Mouse (Mus musculus): ENCODE data around the gene Pigb.

The Pigb gene

DNA sequence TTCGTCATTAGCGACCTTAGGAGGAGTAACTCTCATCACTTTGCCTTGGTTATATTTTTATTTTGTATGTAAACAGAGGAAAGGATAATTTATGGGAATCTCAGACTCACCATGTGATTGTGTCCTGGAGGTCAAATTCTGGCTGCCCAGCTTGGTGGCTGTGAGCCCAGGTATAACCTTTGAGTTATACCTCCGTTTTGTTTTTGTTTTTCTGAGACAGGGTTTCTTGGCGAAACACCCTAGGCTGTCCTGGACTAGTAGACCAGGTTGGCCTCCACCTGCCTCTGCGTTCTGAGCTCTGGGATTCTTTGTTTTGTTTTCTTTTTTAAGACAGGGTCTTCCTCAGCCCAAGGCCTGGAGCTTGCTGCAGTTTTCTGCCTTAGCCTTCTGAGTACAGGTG is 51.5 kb downstream of the Pigb start:
- DNase-seq = no peak

DNA sequence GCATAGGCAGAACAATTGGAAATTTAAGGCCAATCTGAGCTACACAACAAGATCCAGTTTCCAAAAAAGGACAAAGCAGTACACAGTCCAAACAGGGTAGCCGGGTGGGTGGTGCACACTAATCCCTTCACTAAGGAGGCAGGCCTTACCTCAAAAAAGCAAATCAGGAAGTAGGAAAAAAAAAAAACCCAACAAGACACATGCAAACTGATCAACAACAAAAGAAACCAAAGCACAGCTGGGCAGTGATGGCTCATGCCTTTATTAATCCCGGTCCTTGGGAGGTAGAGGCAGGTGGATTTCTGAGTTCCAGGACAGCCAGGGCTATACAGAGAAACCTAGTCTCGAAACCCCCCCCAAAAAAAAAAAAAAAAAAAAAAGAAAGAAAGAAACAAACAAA is 52.5 kb downstream of the Pigb start:
- no peak for DNase-seq

DNA sequence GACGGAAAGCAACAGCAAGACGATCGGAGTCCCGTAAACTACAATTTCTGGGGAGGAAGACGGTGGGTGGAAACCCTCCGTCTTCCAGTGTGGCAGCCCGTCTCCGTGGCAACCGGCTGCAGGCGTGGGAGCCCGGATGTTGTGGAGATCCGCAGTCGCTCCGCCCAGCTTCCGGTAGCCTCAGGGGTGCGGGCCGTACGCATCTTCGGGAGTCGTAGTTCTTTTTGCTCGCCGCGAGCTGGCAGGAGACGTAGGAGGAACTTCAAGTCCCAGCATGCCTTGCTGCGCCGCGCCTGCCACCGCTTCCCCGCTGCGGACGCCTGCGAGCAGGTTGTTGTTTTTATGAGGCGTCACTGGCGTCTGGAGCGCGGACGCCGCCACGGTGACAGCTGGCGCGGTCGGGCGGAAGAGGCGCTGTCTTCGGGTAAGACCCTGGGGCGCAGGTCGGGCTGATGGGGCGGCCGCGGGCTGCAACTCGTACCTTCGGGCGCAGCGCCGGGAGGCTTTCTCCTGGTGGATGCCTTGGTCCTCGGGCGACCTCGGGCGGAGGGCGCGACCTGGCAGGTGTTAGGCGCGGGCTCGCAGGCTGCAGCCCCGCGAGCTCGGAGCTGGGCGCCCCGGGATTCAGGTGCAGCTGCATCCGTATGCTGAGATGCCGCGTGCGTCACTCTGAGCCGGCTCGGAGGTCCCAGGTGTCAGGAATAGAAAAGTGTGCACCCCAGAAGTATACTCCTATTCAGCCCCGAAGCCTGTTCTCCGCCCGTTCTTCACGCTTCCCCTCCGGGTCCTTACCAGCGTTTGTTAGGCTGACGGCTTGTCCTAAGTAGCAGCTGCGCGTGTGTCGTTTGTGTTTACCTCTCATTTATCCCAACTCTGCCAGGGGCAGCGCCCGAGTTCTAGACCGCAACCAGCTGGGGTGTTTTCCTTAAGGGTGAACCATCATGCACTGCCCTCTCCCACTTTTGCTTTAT is 54.6 kb downstream of the Pigb start, which contains the start of the genes Ccpg1os and Ccpg1:
TSS of gene Ccpg1os (minus strand) at position 133 of the 971 bp plus-strand sequence.
TSS of gene Ccpg1 (plus strand) at position 180 of the 971 bp plus-strand sequence.
- peak; percentile 98 for DNase-seq

DNA sequence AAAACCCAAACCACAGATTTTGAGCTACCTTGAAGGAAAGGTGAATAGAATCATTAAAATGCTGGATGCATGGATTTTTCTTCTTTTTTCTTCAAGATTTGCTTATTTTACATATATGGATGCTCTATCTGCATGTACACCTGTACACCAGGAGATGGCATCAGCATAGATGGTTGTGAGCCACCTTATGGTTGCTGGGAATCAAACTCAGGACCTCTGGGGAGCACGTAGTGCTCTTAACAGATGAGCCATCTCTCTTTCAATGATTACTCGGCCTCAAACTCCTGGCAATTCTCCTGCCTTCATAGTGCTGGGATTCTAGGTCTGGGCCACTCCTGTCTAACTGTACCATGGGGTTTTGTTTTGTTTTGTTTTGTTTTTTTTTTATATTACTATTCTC is 57.1 kb downstream of the Pigb start:
- no peak for DNase-seq

DNA sequence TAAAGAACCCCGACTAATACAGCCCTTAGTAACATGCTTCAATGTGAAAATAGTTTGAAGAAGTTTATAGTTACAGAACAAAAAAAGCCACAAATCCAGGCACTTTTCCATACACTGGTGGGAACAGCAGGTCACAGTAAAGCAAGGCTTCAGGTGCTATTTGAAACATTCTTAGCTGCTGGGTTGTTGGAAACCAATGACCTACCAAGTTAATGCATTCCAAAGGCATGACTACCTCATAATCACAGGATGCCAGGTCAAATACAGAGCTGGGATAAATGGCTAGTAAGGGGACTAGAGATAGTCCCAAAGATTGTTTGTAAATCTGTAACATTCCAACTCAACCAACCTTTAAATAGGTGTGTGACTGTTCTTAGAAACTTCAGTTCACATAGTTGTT is 64.9 kb downstream of the Pigb start:
- no peak for DNase-seq

DNA sequence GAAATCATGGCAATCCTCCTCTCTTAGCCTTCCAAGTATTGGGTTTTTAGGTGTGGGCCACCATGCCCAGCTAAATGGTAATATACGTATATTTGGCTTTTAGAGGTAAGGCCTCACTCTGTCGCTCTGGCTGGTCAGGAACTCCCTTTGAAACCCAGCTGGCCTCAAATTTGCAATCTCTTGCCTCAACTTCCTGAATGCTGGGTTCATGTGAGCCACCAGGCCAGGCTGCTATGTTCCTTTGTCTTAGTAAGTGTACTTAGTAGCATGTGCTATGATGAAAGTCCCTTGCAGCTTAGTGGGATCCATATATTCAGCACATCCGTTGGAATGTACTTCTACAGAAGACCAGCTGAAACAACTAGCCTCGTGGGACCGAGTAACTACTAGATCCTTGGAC is 65.4 kb downstream of the Pigb start:
- no peak for DNase-seq

DNA sequence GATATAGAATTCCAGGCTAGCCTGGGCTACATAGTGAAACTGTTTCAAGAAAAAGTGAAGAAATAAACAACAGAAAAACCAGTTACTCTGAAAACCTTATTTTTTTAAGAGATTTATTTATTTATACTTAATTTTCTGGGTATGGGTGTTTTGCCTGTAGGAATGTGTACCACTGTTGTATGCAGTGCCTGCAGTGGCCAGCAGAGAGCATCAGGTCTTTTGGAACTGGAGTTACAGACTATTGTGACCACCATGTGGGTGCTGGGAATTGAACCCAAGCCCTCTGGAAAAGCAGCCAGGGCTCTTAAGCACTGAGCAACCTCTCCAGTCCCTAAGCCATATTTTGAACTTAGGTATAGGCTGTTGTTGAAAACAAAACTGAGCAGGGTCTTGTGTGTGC is 67.2 kb downstream of the Pigb start:
- no peak for DNase-seq

DNA sequence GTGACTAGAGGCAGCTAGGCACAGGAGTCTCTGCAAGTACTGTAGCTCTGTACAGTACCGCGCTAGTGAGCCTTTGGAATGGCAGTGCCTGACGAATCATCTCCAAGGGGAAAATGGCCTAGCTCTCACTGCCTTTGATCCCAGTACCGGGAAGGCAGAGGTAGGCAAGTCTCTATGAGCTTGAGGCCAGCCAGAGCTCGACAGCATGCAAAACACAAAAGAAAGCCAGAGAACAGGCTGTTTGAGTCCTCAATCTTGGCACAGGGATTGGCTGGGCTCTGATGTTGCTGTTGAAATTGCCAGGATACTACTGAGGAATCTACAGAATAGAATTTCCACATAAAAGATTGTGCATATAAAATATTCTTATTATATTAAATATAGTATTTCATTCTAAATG is 67.7 kb downstream of the Pigb start:
- no peak for DNase-seq

DNA sequence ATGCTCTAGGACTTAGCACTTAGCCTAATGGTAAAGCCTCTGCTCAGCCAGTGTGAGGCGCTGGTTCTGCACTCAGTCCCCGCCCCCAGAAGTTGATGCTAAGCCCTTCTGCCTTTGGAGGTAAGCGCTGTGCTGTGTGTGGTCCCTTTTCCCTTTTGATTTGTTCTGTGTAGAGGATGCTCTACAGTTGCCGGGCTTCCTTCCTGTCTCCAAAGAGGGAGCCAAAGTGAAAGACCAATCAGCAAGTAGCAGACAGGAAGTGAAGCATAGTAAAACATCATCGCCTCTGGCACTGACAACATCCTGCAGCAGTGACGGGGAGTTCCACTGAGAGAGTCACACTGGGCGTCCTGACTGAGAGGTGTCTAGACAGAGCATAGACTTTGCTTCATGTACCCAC is 70.3 kb downstream of the Pigb start:
- DNase-seq = no peak

DNA sequence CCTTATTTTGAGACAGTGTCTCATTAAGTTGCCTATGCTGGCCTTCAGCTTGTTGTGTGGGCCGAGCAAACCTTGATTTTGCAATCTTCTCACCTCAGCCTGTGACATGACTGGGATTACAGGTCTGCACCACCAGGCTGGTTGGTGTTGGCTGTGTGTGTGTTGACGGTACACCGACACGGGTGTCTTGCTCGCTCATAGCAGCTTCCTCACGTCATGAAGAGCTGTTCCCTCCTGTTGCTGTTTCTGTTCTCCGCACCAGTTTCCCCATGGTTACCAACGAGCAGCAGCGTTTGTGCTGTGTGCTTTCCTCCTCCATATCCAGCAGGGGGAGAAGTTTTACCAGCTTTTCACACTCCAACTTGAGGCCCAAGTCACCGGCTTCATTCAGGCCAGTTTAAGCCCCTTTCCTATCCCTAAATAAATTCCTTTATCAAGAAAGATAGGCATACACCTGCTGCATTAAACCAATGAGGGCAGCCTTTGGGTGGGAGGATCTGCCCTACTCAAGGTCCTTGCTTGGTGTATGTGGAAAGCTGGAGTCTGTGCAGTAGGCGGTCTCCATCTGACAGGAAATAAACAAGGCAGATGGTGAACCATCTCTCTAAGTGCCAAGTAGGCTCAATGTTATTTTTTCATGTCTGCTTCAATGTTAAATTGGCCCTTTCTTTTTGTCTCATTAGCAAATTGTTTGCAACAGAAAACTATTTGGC is 71.7 kb downstream of the Pigb start:
- peak; percentile 60 for DNase-seq

DNA sequence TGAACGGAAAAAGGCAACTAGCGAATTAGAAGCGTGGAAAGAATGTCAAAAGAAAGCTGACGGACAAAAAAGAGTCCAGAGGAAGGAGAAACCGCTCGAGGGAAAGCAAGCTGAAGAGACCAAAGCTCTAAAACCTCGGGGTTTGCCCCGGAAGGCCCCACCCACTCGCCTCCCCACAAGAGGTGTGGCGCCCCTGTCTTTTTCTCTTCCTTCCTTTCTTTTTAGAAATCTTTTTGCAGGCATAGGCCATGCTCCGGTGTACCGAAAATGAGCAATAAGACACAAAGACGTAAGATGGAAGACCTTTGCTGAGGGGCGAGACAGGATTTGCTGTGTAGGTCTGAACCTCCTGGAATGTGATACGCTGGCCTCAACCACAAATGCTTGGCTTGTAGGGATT is 78.2 kb downstream of the Pigb start:
- DNase-seq = no peak

DNA sequence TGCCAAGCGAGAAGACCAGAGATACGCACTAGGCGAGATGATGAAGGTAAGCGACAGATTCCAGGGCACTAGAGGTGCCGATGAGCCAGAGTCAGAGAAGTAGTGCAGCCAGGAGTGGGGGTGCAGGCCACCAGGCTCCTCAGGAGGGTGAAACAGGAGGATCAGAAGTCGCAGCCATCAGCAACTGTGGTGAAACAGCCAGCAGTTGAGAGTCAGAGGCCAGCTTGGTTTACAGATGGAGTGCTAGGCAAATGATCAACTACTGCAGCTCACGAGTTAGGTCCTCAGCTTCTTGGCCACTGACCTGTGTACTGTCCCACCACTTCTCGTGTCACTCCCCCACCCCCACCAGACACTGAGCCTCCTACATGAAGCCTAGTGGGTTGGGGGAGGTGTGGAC is 78.8 kb downstream of the Pigb start:
- DNase-seq = no peak

DNA sequence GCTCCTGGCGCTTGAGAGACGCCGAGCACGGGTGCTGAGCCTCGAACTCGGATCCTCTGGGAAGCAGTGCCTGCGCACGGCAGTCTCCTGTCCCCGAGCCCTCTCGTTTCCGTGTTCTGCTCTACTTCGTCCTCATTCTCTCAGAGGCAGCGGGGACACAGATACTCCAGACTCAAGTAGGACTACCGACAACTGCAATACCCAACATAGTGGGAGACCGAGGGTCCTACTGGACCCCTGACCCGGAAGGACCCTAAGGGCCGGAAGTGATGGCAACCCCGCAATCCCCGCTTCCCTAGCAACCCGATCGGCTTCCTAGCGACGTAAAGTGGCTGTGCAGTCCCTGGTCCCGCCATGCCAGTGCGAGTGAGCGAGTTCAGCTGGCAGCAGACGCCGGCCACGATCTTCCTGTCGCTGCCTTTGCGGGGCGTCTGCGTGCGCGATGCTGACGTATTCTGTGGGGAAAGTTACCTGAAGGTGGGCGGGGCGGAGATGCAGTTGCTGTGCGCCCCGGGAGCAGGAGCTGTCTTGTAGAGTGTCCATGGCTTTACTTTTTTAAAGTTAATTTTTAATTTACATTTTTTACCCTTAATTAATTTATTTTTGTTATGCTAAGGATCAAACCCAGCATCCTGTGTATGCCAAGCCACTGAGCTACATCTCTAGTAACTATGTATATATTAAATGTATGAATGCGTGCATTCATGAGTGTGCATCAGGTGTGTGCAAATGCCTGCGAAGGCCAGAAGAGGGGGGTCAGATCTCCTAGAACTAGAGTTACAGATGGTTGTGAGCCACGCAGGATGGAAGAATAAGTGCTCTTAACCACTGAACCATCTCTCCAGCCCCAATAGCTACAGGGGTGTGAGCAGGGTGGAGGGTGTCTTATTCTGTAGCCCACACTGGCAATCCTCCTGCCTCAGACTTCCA is 81.4 kb downstream of the Pigb start, which contains the start of the genes Dyx1c1 and Gm44503:
TSS of gene Dyx1c1 (plus strand) at position 265 of the 930 bp plus-strand sequence.
TSS of gene Gm44503 (plus strand) at position 332 of the 930 bp plus-strand sequence.
- peak; percentile 70 for DNase-seq

All from cerebellum, adult 11-12 months (tissue).